Mouse (Mus musculus): ENCODE measurements around the gene Tescl. TPM values are rescaled to one million over a fixed set of nuclear protein-coding genes. Genes with fewer than 3 reads are reported as not detected.

Tescl gene
- total and polyA plus RNA-seq, 2 experiments, result not detected

- H3K4me1 ChIP-seq (ENCODE audit: control insufficient read depth, insufficient read depth, low read length), result no peaks in the 10 kb centered on the region
- no peaks in the 10 kb centered on the region for H3K79me2 ChIP-seq (ENCODE audit: control insufficient read depth, insufficient read depth, low read length)
- H3K9ac ChIP-seq (ENCODE audit: low read depth, low read length), result no peak overlapping the region
- H3K27me3 ChIP-seq (ENCODE audit: control insufficient read depth, insufficient read depth, low read length), result no peaks in the 10 kb centered on the region
- no peak for DNase-seq (ENCODE audit: extremely low read depth, low read depth, low spot score)
- H3K36me3 ChIP-seq (ENCODE audit: control insufficient read depth, insufficient read depth, low read length), result peaks cover 2% of the 10 kb centered on the region; the same call in 1 of the 2 replicates
- TF ChIP-seq POLR2A (IDR thresholded peaks at IDR 0.05; ENCODE audit: extremely low read depth, insufficient read depth, low read length) (no peak), CTCF (IDR thresholded peaks at IDR 0.05; ENCODE audit: low read depth, low read length) (no peak)
- no peak overlapping the region for H3K27ac ChIP-seq (replicated peaks; ENCODE audit: insufficient read depth, low read depth, low read length)
- no peak overlapping the region for H3K4me3 ChIP-seq (ENCODE audit: insufficient read depth, low read depth, low read length)
- 88% methylated on average over 27 of the region's 27 CpGs for WGBS
Measured at GRCm38 (mm10) chr7:24291387-24292090, 42.2 kb downstream of the Tescl start.

DNA sequence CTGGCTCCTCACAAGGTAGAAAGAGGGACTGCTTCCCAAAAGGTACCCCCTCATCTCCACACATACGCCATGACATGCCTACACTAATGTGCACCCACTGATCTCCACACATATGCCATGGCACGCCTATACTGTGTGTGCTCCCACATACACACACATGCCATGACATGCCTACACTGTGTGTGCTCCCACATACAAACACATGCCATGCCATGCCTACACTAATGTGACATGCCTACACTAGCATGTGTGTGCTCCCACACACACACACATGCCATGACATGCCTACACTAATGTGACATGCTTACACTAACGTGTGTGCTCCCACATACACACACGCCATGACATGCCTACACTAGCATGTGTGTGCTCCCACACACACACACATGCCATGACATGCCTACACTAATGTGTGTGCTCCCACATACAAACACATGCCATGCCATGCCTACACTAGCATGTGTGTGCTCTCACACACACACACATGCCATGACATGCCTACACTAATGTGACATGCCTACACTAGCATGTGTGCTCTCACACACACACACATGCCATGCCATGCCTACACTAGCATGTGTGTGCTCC lies 43.5 kb downstream of the Tescl start:
- no peaks in the 10 kb centered on the region for H3K27me3 ChIP-seq (ENCODE audit: control insufficient read depth, insufficient read depth, low read length)
- no peak for TF ChIP-seq POLR2A (IDR thresholded peaks at IDR 0.05; ENCODE audit: extremely low read depth, insufficient read depth, low read length)
- no peak for TF ChIP-seq CTCF (IDR thresholded peaks at IDR 0.05; ENCODE audit: low read depth, low read length)

DNA sequence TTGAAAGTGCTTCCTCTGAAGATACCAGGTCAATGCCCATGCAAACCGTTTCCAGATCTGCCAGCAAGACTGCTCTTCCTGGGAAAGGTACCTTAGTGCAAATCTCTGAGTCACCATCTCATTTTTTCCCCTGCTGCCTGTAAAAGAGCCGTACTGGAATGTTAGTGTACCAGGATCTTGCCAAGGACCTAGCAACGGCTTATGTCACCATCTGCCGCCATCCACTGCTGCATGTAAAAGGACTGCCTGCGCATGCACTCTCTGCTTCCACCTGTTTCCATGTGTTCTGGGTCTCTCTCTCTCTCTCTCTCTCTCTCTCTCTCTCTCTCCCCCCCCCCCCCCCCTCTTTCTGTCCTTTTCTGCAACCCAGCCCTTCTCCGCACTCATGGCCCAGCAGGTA lies 45.2 kb downstream of the Tescl start:
- 91% methylated on average over 6 of the region's 6 CpGs for WGBS
- H3K36me3 ChIP-seq (ENCODE audit: control insufficient read depth, insufficient read depth, low read length), result no peaks in the 10 kb centered on the region; the same call in 1 of the 2 replicates
- TF ChIP-seq CTCF (IDR thresholded peaks at IDR 0.05; ENCODE audit: low read depth, low read length) (no peak), POLR2A (IDR thresholded peaks at IDR 0.05; ENCODE audit: extremely low read depth, insufficient read depth, low read length) (no peak)
- H3K9ac ChIP-seq (ENCODE audit: low read depth, low read length), result no peak overlapping the region
- no peak overlapping the region for H3K4me3 ChIP-seq (ENCODE audit: insufficient read depth, low read depth, low read length)
- no peak overlapping the region for H3K27ac ChIP-seq (replicated peaks; ENCODE audit: insufficient read depth, low read depth, low read length)
- DNase-seq (ENCODE audit: extremely low read depth, low read depth, low spot score), result no peak
- H3K4me1 ChIP-seq (ENCODE audit: control insufficient read depth, insufficient read depth, low read length), result no peaks in the 10 kb centered on the region
- no peaks in the 10 kb centered on the region for H3K79me2 ChIP-seq (ENCODE audit: control insufficient read depth, insufficient read depth, low read length)
- no peaks in the 10 kb centered on the region for H3K27me3 ChIP-seq (ENCODE audit: control insufficient read depth, insufficient read depth, low read length)

More for the DNA sequence above, 43.5 kb downstream of the Tescl start:
- H3K4me1 ChIP-seq (ENCODE audit: control insufficient read depth, insufficient read depth, low read length), result no peaks in the 10 kb centered on the region
- no peak for DNase-seq (ENCODE audit: extremely low read depth, low read depth, low spot score)
- 90% methylated on average over 4 of the region's 4 CpGs for whole genome bisulfite sequencing
- no peak overlapping the region for H3K27ac ChIP-seq (replicated peaks; ENCODE audit: insufficient read depth, low read depth, low read length)
- H3K9ac ChIP-seq (ENCODE audit: low read depth, low read length), result no peak overlapping the region
- H3K36me3 ChIP-seq (ENCODE audit: control insufficient read depth, insufficient read depth, low read length), result peaks cover under 1% of the 10 kb centered on the region; the same call in 1 of the 2 replicates
- H3K79me2 ChIP-seq (ENCODE audit: control insufficient read depth, insufficient read depth, low read length), result no peaks in the 10 kb centered on the region
- H3K4me3 ChIP-seq (ENCODE audit: insufficient read depth, low read depth, low read length), result no peak overlapping the region

DNA sequence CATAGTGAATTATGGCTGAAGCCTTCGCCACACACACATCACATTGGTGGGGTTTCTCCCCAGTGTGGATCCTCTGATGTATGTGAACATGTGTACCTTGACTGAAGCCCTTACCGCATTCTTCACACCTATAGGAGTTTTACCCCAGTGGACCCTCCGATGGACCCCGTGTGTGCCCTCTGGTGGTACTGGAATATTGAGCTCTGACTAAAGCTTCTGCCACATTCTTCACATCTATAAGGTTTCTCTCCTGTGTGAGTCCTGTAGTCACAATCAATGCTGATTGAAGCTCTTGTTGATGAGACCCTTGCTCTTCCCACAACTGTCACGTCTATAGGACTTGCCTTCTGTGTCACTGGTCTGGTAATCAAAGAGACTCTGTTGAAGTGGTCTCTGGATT lies 46.1 kb downstream of the Tescl start:
- 78% methylated on average over 5 of the region's 5 CpGs for WGBS
- Histone ChIP-seq H3K9ac (ENCODE audit: low read depth, low read length) (no peak overlapping the region), H3K4me3 (ENCODE audit: insufficient read depth, low read depth, low read length) (no peak overlapping the region), H3K27ac (replicated peaks; ENCODE audit: insufficient read depth, low read depth, low read length) (no peak overlapping the region), H3K27me3 (ENCODE audit: control insufficient read depth, insufficient read depth, low read length) (no peaks in the 10 kb centered on the region), H3K79me2 (ENCODE audit: control insufficient read depth, insufficient read depth, low read length) (no peaks in the 10 kb centered on the region), H3K4me1 (ENCODE audit: control insufficient read depth, insufficient read depth, low read length) (no peaks in the 10 kb centered on the region), H3K36me3 (ENCODE audit: control insufficient read depth, insufficient read depth, low read length) (no peaks in the 10 kb centered on the region; the same call in 1 of the 2 replicates)
- no peak for DNase-seq (ENCODE audit: extremely low read depth, low read depth, low spot score)
- TF ChIP-seq CTCF (IDR thresholded peaks at IDR 0.05; ENCODE audit: low read depth, low read length) (no peak), POLR2A (IDR thresholded peaks at IDR 0.05; ENCODE audit: extremely low read depth, insufficient read depth, low read length) (no peak)

DNA sequence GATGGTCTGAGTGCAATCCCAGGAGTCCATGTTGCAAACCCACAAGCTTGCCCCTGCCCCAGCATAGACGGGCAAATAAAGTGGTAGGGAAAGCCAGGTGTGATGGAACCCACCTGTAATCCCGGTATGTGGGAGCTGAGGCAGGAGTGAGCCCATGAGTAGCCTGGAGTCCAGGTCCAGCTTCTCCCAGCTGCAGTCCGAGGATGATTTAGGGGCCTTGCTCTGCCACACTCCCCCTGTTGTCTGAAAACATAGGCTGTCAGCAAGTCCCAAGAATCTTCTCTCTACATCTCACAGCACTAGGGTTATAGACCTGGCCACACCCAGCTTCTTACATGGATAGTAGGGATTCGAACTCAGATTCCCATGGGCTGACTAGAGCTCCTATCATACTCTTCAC lies 46.8 kb downstream of the Tescl start:
- TF ChIP-seq POLR2A (IDR thresholded peaks at IDR 0.05; ENCODE audit: extremely low read depth, insufficient read depth, low read length) (no peak), CTCF (IDR thresholded peaks at IDR 0.05; ENCODE audit: low read depth, low read length) (no peak)
- WGBS, result 71% methylated on average over 4 of the region's 4 CpGs
- Histone ChIP-seq H3K27ac (replicated peaks; ENCODE audit: insufficient read depth, low read depth, low read length) (no peak overlapping the region), H3K27me3 (ENCODE audit: control insufficient read depth, insufficient read depth, low read length) (no peaks in the 10 kb centered on the region), H3K36me3 (ENCODE audit: control insufficient read depth, insufficient read depth, low read length) (no peaks in the 10 kb centered on the region), H3K4me1 (ENCODE audit: control insufficient read depth, insufficient read depth, low read length) (no peaks in the 10 kb centered on the region), H3K79me2 (ENCODE audit: control insufficient read depth, insufficient read depth, low read length) (no peaks in the 10 kb centered on the region), H3K4me3 (ENCODE audit: insufficient read depth, low read depth, low read length) (no peak overlapping the region), H3K9ac (ENCODE audit: low read depth, low read length) (no peak overlapping the region)
- DNase-seq (ENCODE audit: extremely low read depth, low read depth, low spot score), result no peak

DNA sequence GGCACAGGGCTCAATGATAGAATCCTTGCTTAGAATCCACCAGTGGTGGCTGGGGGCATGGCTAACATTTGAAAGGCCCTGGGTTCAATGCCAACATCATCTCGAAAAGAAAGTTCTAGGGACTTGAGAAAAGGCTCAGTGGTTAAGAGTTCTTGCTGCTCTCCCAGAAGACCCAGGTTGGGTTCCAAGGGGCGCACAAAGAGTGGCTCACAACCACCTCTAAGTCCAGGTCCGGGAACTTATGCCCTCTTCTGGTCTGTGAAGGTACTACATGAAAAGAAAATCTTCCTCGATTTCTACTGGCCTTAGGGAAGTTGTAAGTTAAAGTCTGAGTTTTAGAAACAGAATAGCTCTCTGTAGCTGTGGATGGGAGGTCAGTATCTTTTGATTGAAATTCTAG lies 47.6 kb downstream of the Tescl start:
- H3K9ac ChIP-seq (ENCODE audit: low read depth, low read length), result no peak overlapping the region
- no peak for TF ChIP-seq POLR2A (IDR thresholded peaks at IDR 0.05; ENCODE audit: extremely low read depth, insufficient read depth, low read length)
- TF ChIP-seq CTCF (IDR thresholded peaks at IDR 0.05; ENCODE audit: low read depth, low read length), result peak; percentile 29
- H3K27ac ChIP-seq (replicated peaks; ENCODE audit: insufficient read depth, low read depth, low read length), result no peak overlapping the region
- H3K4me1 ChIP-seq (ENCODE audit: control insufficient read depth, insufficient read depth, low read length), result no peaks in the 10 kb centered on the region
- H3K4me3 ChIP-seq (ENCODE audit: insufficient read depth, low read depth, low read length), result no peak overlapping the region
- no peak for DNase-seq (ENCODE audit: extremely low read depth, low read depth, low spot score)
- H3K27me3 ChIP-seq (ENCODE audit: control insufficient read depth, insufficient read depth, low read length), result no peaks in the 10 kb centered on the region
- WGBS, result 47% methylated on average over 4 of the region's 4 CpGs
- H3K36me3 ChIP-seq (ENCODE audit: control insufficient read depth, insufficient read depth, low read length), result no peaks in the 10 kb centered on the region
- H3K79me2 ChIP-seq (ENCODE audit: control insufficient read depth, insufficient read depth, low read length), result no peaks in the 10 kb centered on the region

Other genes with a start within 250 kb of the Tescl start
- gene Zfp112, start 221.6 kb downstream of the Tescl start, total RNA-seq (2014; rRNA removed), result 0.81 and 1.1 TPM in 2 replicates
- 0.42 and 1.1 TPM in 2 replicates for gene Zfp112, start 221.6 kb downstream of the Tescl start, polyA plus RNA-seq (2012; rRNA removed)
- gene Zfp235, start 199.8 kb downstream of the Tescl start, total RNA-seq (2014; rRNA removed), result 6.1 and 7.7 TPM in 2 replicates
- 3.3 and 3.8 TPM in 2 replicates for gene Zfp235, start 199.8 kb downstream of the Tescl start, polyA plus RNA-seq (2012; rRNA removed)
- gene Zfp114, start 158.9 kb downstream of the Tescl start, total RNA-seq (2014; rRNA removed), result 0.34 and 0.37 TPM in 2 replicates
- 0.06 and 0.29 TPM in 2 replicates for gene Zfp114, start 158.9 kb downstream of the Tescl start, polyA plus RNA-seq (2012; rRNA removed)
- gene Zfp111, start 122.5 kb downstream of the Tescl start, total RNA-seq (2014; rRNA removed), result 2.5 and 2.7 TPM in 2 replicates
- gene Zfp111, start 122.5 kb downstream of the Tescl start, polyA plus RNA-seq (2012; rRNA removed), result 0.69 and 0.87 TPM in 2 replicates
- gene Zfp109, start 96.4 kb downstream of the Tescl start, total RNA-seq (2014; rRNA removed), result 3.1 and 3.6 TPM in 2 replicates
- gene Zfp109, start 96.4 kb downstream of the Tescl start, polyA plus RNA-seq (2012; rRNA removed), result 0.98 and 1.3 TPM in 2 replicates
- gene Zfp108, start 79.1 kb downstream of the Tescl start, total RNA-seq (2014; rRNA removed), result 2.4 and 2.7 TPM in 2 replicates
- 0.38 and 0.61 TPM in 2 replicates for gene Zfp108, start 79.1 kb downstream of the Tescl start, polyA plus RNA-seq (2012; rRNA removed)
- gene Zfp93, start 63.5 kb downstream of the Tescl start, total RNA-seq (2014; rRNA removed), result 2.9 and 3.6 TPM in 2 replicates
- gene Zfp93, start 63.5 kb downstream of the Tescl start, polyA plus RNA-seq (2012; rRNA removed), result 1.3 TPM in 2 replicates
- 0.94 and 1.8 TPM in 2 replicates for gene Zfp61, start 32.7 kb downstream of the Tescl start, total RNA-seq (2014; rRNA removed)
- gene Zfp61, start 32.7 kb downstream of the Tescl start, polyA plus RNA-seq (2012; rRNA removed), result 0.48 and 0.50 TPM in 2 replicates
- gene Zfp94, start 17.3 kb downstream of the Tescl start, total RNA-seq (2014; rRNA removed), result 2.4 and 2.8 TPM in 2 replicates
- 2.6 and 3.3 TPM in 2 replicates for gene Zfp94, start 17.3 kb downstream of the Tescl start, polyA plus RNA-seq (2012; rRNA removed)
- not detected in 2 replicates for gene Lypd5, start 15.3 kb upstream of the Tescl start, total RNA-seq (2014; rRNA removed)
- gene Lypd5, start 15.3 kb upstream of the Tescl start, polyA plus RNA-seq (2012; rRNA removed), result not detected in 2 replicates
- gene Kcnn4, start 36.3 kb upstream of the Tescl start, total RNA-seq (2014; rRNA removed), result 0.20 and 0.83 TPM in 2 replicates
- 0.55 and 0.66 TPM in 2 replicates for gene Kcnn4, start 36.3 kb upstream of the Tescl start, polyA plus RNA-seq (2012; rRNA removed)
- 3.7 and 5.0 TPM in 2 replicates for gene Smg9, start 65.7 kb upstream of the Tescl start, total RNA-seq (2014; rRNA removed)
- 11.7 and 17.8 TPM in 2 replicates for gene Smg9, start 65.7 kb upstream of the Tescl start, polyA plus RNA-seq (2012; rRNA removed)
- gene Irgc1, start 118.4 kb upstream of the Tescl start, total RNA-seq (2014; rRNA removed), result not detected in 2 replicates
- 0.20 TPM in 1 of 2 replicates, not detected in the other for gene Irgc1, start 118.4 kb upstream of the Tescl start, polyA plus RNA-seq (2012; rRNA removed)
- 0.18 and 1.1 TPM in 2 replicates for gene Plaur, start 128.5 kb upstream of the Tescl start, total RNA-seq (2014; rRNA removed)
- 0.22 and 0.97 TPM in 2 replicates for gene Plaur, start 128.5 kb upstream of the Tescl start, polyA plus RNA-seq (2012; rRNA removed)
- 2.1 and 3.5 TPM in 2 replicates for gene Cadm4, start 148.1 kb upstream of the Tescl start, total RNA-seq (2014; rRNA removed)
- 5.3 and 6.5 TPM in 2 replicates for gene Cadm4, start 148.1 kb upstream of the Tescl start, polyA plus RNA-seq (2012; rRNA removed)
- 1.4 TPM in 2 replicates for gene Zfp428, start 173.1 kb upstream of the Tescl start, total RNA-seq (2014; rRNA removed)
- gene Zfp428, start 173.1 kb upstream of the Tescl start, polyA plus RNA-seq (2012; rRNA removed), result 2.3 and 3.3 TPM in 2 replicates
- not detected in 2 replicates for gene AC161166.1, start 178.5 kb upstream of the Tescl start, total RNA-seq (2014; rRNA removed)
- gene AC161166.1, start 178.5 kb upstream of the Tescl start, polyA plus RNA-seq (2012; rRNA removed), result not detected in 2 replicates
- gene Irgq, start 196.8 kb upstream of the Tescl start, total RNA-seq (2014; rRNA removed), result 3.0 and 4.8 TPM in 2 replicates
- gene Irgq, start 196.8 kb upstream of the Tescl start, polyA plus RNA-seq (2012; rRNA removed), result 12.5 and 14.0 TPM in 2 replicates
- gene Pinlyp, start 212.2 kb upstream of the Tescl start, total RNA-seq (2014; rRNA removed), result not detected in 2 replicates
- not detected in 2 replicates for gene Pinlyp, start 212.2 kb upstream of the Tescl start, polyA plus RNA-seq (2012; rRNA removed)
- 4.8 and 7.4 TPM in 2 replicates for gene Xrcc1, start 212.4 kb upstream of the Tescl start, total RNA-seq (2014; rRNA removed)
- gene Xrcc1, start 212.4 kb upstream of the Tescl start, polyA plus RNA-seq (2012; rRNA removed), result 12.6 and 17.1 TPM in 2 replicates